Mouse (Mus musculus): ENCODE measurements around the gene Nos3.

Nos3 gene

DNA sequence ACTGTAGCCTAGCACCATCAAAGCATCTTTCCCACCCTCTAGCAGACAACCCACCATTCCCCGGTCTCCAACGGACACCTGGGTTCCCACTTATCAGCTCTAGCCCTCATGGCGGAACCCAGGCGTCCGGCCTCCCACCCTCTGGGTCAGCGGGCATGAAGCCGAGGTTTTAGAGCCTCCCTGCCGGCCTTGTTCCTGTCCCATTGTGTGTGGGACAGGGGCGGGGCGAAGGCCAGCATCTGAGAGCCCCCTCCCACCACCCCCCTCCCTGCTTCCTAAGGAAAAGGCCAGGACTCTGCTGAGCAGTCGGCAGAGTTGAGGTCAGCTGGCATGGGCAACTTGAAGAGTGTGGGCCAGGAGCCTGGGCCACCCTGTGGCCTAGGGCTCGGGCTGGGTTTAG is at the start of gene Nos3:
TSS of gene Nos3 (plus strand) at position 303 of the 400 bp plus-strand sequence.
- no peak for DNase-seq (ENCODE audit: low read depth, low spot score)

DNA sequence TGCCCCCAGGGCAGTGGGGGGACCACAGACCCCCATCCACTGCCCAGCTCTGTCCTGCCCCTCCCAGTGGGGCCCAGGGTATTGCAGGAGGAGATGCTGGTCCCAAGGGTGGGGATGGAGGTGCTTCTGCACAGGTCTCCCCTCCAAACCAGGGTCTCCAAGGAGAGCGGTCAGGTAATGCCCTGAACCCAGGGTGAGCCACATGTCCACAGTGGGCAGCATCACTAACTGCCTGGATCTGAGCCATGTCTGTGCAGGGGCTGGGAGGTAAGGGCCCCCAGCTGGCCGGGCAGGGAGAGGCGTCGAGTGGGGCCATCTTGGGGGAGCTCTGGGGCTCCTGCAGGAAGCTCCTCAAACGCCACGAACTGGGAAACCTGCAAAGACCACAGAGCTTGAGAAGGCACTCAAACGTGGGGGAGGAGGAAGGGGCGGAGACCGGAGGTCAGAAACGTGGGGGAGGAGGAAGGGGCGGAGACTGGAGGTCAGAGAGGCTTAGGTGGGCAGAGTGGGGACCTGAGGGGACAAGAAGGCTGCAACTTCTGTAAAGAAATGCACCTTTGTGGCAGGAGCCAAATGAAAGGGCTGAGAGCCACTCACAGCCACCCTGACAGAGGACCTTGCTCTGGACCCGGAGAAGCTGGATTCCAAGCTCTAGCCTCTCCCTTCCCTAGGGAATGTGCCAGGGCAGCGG is 44.7 kb upstream of the Nos3 start:
- DNase-seq (ENCODE audit: low read depth, low spot score) = no peak

DNA sequence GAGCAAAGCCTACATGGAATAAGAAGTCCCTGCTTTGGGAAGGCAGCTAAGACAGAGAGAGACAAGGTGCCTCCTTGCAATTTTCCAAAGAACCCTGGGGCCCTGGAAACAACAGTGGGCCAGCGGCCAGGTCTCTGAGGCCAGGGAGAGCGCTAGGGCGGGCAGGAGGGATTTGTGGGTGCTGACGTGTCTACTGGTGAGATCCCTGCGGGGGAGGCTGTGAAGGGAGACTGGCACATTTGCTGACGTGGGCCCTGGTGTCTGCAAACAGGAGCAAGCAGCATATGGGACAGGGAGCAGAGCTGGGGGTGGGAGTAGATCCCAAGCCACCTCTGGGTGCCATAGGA is 44.2 kb upstream of the Nos3 start:
- DNase-seq (ENCODE audit: low read depth, low spot score) = peak; percentile 33

GRCm38 (mm10) chr5:24320894-24321293 is 43.7 kb upstream of the Nos3 start:
- DNase-seq (ENCODE audit: low read depth, low spot score) = no peak

- DNase-seq (ENCODE audit: low read depth, low spot score) = no peak
Observed at GRCm38 (mm10) chr5:24321711-24322682, 42.6 kb upstream of the Nos3 start.

- no peak for DNase-seq (ENCODE audit: low read depth, low spot score)
Observed at GRCm38 (mm10) chr5:24325251-24325650, 39.4 kb upstream of the Nos3 start.

- DNase-seq (ENCODE audit: low read depth, low spot score) = no peak
Observed at GRCm38 (mm10) chr5:24326166-24326841, 38.3 kb upstream of the Nos3 start.

GRCm38 (mm10) chr5:24326842-24327417 is 37.7 kb upstream of the Nos3 start:
- no peak for DNase-seq (ENCODE audit: low read depth, low spot score)

DNA sequence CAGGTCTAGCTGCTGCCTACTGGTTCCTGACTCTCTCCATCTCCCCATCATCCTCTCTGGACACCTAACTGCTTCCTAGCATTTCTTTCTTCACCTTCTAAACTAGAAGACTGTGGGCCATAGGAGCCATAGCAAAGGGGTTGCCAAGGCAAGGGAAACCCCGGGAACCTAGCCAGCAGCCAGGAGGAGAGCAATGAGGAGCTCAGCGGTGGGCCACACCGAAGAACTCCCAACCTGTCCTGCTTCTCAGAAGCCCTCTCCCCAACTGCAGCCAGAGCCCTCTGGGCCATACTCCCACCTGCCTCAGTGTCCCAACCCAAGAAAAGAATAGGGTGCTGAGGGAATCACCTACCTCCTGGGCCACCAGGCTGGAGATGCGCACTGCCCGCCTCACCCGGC is 35.8 kb upstream of the Nos3 start:
- no peak for DNase-seq (ENCODE audit: low read depth, low spot score)

DNA sequence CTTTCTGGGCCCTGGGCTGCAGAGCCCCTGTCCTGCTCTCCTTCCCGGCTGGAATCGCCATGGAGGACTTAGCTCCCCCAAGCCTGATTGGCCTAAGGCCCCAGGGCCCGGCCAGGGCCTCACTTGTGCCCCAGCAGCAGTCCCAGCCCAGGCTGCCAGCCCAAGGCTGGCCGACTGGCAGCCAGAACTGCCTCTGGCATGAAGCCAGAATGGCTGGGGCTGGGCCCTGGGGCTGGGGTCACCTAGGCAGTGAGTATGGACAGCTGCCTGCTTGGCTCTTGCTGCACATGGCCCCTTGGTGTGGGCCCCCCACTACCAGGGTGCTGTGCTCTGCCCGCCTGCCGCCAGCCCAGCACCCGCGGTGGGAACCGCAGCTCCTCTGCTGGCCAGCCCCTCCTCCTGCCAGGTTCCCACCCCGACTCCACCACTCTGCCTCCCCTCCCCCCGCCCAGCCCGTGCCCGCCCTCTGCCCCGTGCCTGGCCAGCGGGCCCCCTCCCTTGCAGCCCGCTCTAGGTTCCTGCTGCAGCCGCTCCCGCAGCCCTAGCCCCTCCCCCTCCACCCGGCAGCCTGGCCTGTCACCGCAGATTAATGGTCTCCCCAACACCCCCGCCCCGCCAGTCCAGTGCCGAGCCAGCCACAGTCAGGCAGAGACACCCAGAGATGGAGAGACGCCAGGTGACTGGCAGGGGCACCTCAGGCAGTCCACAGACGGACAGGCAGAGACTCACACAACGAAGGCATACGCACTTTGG is 35.2 kb upstream of the Nos3 start:
- no peak for DNase-seq (ENCODE audit: low read depth, low spot score)

DNA sequence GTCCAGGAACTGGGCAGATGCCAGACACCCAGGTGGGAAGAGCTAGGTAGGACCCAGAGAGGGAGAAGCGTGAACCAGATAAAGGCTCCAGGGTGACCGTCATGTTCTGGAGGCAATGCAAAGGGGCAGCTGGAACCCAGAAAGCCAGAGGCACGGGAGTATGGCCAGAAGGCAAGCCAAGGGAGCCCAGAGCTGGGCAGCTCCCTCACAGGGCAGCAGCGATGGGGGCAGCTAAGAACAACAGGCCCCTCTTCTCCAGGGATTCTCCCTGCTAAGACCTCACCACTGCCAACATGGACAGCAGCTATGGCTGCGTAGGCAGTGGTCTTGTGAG is 34.7 kb upstream of the Nos3 start:
- DNase-seq (ENCODE audit: low read depth, low spot score) = no peak

- DNase-seq (ENCODE audit: low read depth, low spot score) = no peak
Observed at GRCm38 (mm10) chr5:24332401-24332800, 32.2 kb upstream of the Nos3 start.

DNA sequence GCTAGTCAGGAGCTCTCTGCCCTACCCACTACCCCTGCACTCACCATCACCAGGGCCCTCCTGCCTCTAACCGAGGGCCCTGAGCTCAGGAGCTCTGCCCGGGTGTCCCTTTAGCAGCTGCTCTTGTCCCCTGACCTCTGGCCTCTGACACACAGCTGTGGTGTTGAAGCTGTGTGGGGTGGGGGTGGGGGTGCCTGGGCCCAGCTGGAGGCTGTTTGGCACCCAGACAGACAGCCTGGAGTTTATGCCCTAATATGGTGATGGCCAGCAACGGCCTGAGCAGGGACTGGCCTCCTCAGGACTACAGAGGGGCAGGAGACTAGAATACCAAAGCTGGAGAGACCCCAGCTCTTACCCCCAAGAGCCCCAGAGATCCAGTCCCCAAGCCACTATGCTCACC is 29.9 kb upstream of the Nos3 start:
- DNase-seq (ENCODE audit: low read depth, low spot score) = no peak

- no peak for DNase-seq (ENCODE audit: low read depth, low spot score)
Observed at GRCm38 (mm10) chr5:24335888-24336511, 28.6 kb upstream of the Nos3 start.

DNA sequence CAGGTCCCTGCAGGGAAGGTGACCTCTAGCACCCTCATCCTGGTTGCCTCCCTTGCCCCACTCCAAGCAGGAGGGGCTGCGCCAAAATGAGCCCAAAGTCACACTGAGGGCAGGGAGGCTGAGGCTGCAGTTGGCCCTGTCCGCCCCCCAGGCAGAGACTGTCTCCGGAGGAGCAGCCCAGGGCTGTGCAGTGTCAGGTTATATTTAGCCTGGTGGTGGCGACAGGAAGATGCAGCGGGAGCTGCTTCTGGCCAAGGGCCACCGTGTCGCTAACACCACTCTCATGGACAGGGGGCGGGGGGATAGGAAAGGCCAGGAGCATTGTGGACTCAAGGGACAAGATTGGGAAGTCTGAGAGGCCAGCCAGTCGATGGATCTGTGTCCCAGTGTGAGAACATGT is 27.2 kb upstream of the Nos3 start:
- DNase-seq (ENCODE audit: low read depth, low spot score) = no peak

GRCm38 (mm10) chr5:24337821-24338220 is 26.8 kb upstream of the Nos3 start:
- DNase-seq (ENCODE audit: low read depth, low spot score) = no peak

- DNase-seq (ENCODE audit: low read depth, low spot score) = no peak
Observed at GRCm38 (mm10) chr5:24342205-24342963, 22.2 kb upstream of the Nos3 start.

- no peak for DNase-seq (ENCODE audit: low read depth, low spot score)
Observed at GRCm38 (mm10) chr5:24342966-24343365, 21.6 kb upstream of the Nos3 start.

DNA sequence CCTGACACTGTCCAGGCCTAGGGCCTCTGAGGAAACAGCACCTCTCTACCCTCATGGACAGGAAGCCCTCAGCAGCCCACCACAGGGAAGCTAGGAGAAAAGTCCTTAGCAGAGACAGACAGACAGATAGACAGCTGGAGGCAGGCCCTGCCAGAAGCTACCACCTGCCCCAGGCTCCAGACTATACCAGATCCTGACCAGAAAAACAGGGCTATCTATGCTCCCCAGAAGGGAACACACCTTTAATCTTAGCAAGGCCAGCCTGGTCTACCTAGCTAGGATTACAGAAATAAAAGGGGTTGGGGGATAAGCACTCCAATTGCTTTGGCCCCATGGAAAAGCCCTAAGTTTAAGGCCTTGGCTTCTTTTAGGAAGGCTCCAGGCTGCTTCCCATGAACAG is 21.2 kb upstream of the Nos3 start:
- no peak for DNase-seq (ENCODE audit: low read depth, low spot score)

- DNase-seq (ENCODE audit: low read depth, low spot score) = no peak
Observed at GRCm38 (mm10) chr5:24343977-24344436, 20.6 kb upstream of the Nos3 start.

All from retina, adult 2 months (tissue).